Mouse (Mus musculus): ENCODE results near the gene Tent5b. TPM values are rescaled to one million over a fixed set of nuclear protein-coding genes. Genes with fewer than 3 reads are reported as not detected.
A peak's percentile ranks its signal among the peaks of the same experiment; 100 is the strongest.

Tent5b gene
- polyA plus RNA-seq (2015; fragmentation: Nextera tagmentation; extraction: Ambion mirVana), result 1.6 TPM in 2 replicates

GRCm38 (mm10) chr4:133479458-133480184, at the start of gene Tent5b:
Gene Tent5b (plus strand): TSS chr4:133480132.
- peak; percentile 98 for ATAC-seq (ENCODE audit: low FRiP score, low TSS enrichment)
- Histone ChIP-seq H3K27ac (ENCODE audit: low read length) (no peak within 1 kb of the TSS), H3K9me3 (ENCODE audit: low read length) (no peaks in the 10 kb centered on the region), H3K36me3 (ENCODE audit: insufficient read depth, low read length) (no peaks in the 10 kb centered on the region), H3K4me1 (ENCODE audit: insufficient read depth, low read length) (peaks cover 20% of the 10 kb centered on the region), H3K9ac (replicated peaks; ENCODE audit: low read length) (peak within 1 kb of the TSS; percentile 39), H3K4me2 (replicated peaks; ENCODE audit: low read depth, low read length) (peak within 1 kb of the TSS; percentile 60), H3K27me3 (ENCODE audit: insufficient read depth, low read length) (peaks cover 48% of the 10 kb centered on the region), H3K4me3 (ENCODE audit: low read length) (peak within 1 kb of the TSS; percentile 45)
- WGBS, result 3% methylated on average over 29 of the region's 29 CpGs

DNA sequence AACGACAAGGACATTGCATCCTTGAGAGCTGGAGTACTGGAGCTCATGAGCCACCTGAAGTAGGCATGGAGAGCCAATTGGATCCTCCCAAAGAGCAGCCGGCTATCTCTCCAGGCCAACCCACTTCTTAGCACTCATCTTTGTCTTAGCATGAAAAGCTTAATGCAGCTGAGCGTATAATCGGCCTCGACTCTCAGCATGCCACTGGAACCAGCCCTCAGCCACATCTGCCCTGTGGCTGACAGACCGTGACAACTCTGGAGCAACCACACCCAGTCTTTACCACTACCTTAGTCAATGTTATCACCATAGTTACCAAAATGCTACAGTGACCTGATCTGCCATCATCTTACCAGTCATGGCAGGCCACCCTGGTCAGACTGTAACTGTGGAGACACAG, 48.4 kb upstream of the Tent5b start:
- ATAC-seq (ENCODE audit: low FRiP score, low TSS enrichment), result no peak
- WGBS, result 74% methylated on average over 6 of the region's 6 CpGs

DNA sequence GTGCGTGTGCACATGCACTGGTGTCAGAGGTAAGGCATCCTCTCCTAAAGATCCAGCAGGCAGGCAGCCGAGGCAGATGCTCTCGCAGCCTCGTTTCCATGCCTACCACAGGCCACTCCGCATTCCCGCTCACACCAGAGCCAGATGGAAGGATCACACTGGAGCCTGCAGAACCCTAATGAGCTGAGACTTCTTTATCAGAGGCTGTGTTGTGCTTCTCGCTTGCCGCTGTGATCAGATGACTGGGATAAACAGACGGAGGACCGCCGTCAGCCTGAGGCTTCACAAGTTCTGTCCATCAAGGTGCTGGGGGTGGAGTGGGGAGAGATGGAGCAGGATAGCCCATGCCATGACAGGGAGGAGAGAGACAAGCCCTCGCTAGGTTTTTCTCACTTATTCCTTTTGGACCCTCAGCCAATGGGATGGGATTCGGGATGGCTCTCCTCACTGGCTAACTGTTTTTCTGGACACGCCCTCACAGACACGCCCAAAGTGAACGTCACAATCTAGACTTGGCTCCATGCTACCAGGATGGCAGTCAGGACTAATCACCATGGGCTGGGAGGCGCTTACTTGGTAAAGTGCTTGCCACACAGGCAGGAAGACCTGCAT, 47.3 kb upstream of the Tent5b start:
- 18% methylated on average over 17 of the region's 17 CpGs for WGBS
- Histone ChIP-seq H3K9me3 (ENCODE audit: low read length) (no peaks in the 10 kb centered on the region), H3K4me1 (ENCODE audit: insufficient read depth, low read length) (no peaks in the 10 kb centered on the region), H3K9ac (replicated peaks; ENCODE audit: low read length) (no peak overlapping the region), H3K4me2 (replicated peaks; ENCODE audit: low read depth, low read length) (0 out of 2 replicates have a peak overlapping the region, but pooled peaks have one; percentile 14), H3K4me3 (ENCODE audit: low read length) (no peak overlapping the region), H3K27ac (ENCODE audit: low read length) (no peak overlapping the region), H3K27me3 (ENCODE audit: insufficient read depth, low read length) (no peaks in the 10 kb centered on the region), H3K36me3 (ENCODE audit: insufficient read depth, low read length) (no peaks in the 10 kb centered on the region)
- ATAC-seq (ENCODE audit: low FRiP score, low TSS enrichment), result no peak

More for the DNA sequence above, 48.4 kb upstream of the Tent5b start:
- Histone ChIP-seq H3K36me3 (ENCODE audit: insufficient read depth, low read length) (no peaks in the 10 kb centered on the region), H3K27ac (ENCODE audit: low read length) (no peak overlapping the region), H3K9me3 (ENCODE audit: low read length) (no peaks in the 10 kb centered on the region), H3K4me3 (ENCODE audit: low read length) (no peak overlapping the region), H3K27me3 (ENCODE audit: insufficient read depth, low read length) (no peaks in the 10 kb centered on the region), H3K4me2 (replicated peaks; ENCODE audit: low read depth, low read length) (no peak overlapping the region), H3K4me1 (ENCODE audit: insufficient read depth, low read length) (no peaks in the 10 kb centered on the region), H3K9ac (replicated peaks; ENCODE audit: low read length) (no peak overlapping the region)

GRCm38 (mm10) chr4:133435921-133436320, 44.0 kb upstream of the Tent5b start:
- Histone ChIP-seq H3K9ac (replicated peaks; ENCODE audit: low read length) (no peak overlapping the region), H3K4me3 (ENCODE audit: low read length) (no peak overlapping the region), H3K36me3 (ENCODE audit: insufficient read depth, low read length) (no peaks in the 10 kb centered on the region), H3K4me1 (ENCODE audit: insufficient read depth, low read length) (peaks cover 16% of the 10 kb centered on the region), H3K4me2 (replicated peaks; ENCODE audit: low read depth, low read length) (no peak overlapping the region), H3K27ac (ENCODE audit: low read length) (no peak overlapping the region), H3K27me3 (ENCODE audit: insufficient read depth, low read length) (no peaks in the 10 kb centered on the region), H3K9me3 (ENCODE audit: low read length) (no peaks in the 10 kb centered on the region)
- ATAC-seq (ENCODE audit: low FRiP score, low TSS enrichment), result no peak
- WGBS, result 97% methylated on average over 11 of the region's 11 CpGs

DNA sequence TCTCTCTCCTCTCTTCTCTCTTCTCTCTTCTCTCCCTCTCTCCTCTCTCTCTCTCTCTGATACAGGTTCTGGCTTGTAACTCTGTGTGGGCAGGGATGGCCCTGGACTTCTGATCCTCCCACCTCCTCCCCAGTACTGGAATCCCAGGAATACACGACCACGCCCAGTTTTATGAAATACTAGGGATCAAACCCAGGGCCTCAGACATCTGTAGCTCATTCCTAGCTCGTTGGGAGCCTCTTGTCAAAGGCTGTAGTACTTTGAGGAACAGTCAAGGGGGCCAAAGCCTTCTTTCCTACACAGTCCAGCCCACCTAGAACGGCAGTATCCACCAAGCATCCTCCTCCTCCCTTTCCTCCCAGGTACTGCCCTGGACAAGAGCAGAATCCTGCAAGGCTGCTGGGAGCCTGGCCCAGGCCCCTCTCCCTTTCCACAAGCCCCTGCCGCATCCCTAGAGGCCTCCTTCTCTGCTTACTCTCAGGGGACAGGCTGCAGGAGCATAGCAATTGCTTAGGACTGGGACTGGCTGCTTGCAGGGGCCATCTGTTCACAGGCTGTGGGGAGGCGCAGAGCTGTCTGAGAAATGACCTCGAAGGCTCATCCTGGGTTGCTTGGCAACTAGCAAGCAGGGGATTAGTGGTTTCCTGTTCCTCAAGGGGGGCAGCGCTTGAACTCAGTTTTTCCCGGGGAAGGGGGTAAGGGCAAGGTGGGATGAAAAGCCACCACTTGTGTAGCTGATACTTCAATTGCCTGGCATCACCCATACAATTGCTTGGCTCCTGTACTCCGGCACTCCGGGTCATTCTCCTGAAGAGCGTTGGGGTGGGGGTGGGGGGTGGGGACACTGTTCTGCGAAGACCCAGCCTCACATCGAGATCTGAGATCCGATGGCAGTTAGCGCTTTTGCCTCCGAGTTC, 40.2 kb upstream of the Tent5b start:
- Histone ChIP-seq H3K27me3 (ENCODE audit: insufficient read depth, low read length) (no peaks in the 10 kb centered on the region), H3K4me3 (ENCODE audit: low read length) (peak overlapping the region; percentile 16), H3K36me3 (ENCODE audit: insufficient read depth, low read length) (no peaks in the 10 kb centered on the region), H3K4me2 (replicated peaks; ENCODE audit: low read depth, low read length) (peak overlapping the region; percentile 50), H3K4me1 (ENCODE audit: insufficient read depth, low read length) (peaks cover 16% of the 10 kb centered on the region), H3K9ac (replicated peaks; ENCODE audit: low read length) (peak overlapping the region; percentile 27), H3K9me3 (ENCODE audit: low read length) (no peaks in the 10 kb centered on the region), H3K27ac (ENCODE audit: low read length) (peak overlapping the region; percentile 8; the same call in 1 of the 2 replicates)
- peak; percentile 75; the same call in 1 of the 2 replicates for ATAC-seq (ENCODE audit: low FRiP score, low TSS enrichment)
- 9% methylated on average over 17 of the region's 17 CpGs for WGBS

DNA sequence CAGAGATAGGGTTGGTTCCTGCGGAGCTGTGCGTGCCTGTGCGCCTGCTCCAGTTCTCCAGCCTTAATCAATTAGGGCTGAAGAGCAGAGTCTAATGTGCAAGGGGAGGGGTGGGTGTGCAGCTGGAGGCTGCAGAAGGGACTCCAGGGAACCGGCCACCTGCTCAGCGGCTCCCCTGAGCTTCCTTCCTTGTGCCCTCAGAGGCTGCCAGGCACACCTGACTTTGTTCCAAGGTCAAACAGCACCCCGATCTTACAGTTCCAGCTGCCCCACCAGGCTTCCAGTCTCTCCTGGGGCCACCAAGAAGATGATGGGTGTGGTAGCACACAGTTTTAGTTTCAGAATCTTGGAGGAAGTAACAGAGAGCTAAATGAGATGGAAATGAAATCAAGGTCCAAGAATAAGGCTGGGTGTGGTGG, 39.5 kb upstream of the Tent5b start:
- Histone ChIP-seq H3K36me3 (ENCODE audit: insufficient read depth, low read length) (no peaks in the 10 kb centered on the region), H3K4me2 (replicated peaks; ENCODE audit: low read depth, low read length) (peak overlapping the region; percentile 50), H3K27ac (ENCODE audit: low read length) (0 out of 2 replicates have a peak overlapping the region, but pooled peaks have one; percentile 31), H3K27me3 (ENCODE audit: insufficient read depth, low read length) (no peaks in the 10 kb centered on the region), H3K4me1 (ENCODE audit: insufficient read depth, low read length) (peaks cover 16% of the 10 kb centered on the region), H3K9me3 (ENCODE audit: low read length) (no peaks in the 10 kb centered on the region), H3K4me3 (ENCODE audit: low read length) (peak overlapping the region; percentile 16), H3K9ac (replicated peaks; ENCODE audit: low read length) (peak overlapping the region; percentile 27; the same call in 1 of the 2 replicates)
- 10% methylated on average over 6 of the region's 6 CpGs for WGBS
- ATAC-seq (ENCODE audit: low FRiP score, low TSS enrichment), result peak; percentile 47; the same call in 1 of the 2 replicates

GRCm38 (mm10) chr4:133442194-133442593, 37.7 kb upstream of the Tent5b start:
- no peak overlapping the region for H3K9ac ChIP-seq (replicated peaks; ENCODE audit: low read length)
- H3K4me3 ChIP-seq (ENCODE audit: low read length), result no peak overlapping the region
- H3K4me1 ChIP-seq (ENCODE audit: insufficient read depth, low read length), result peaks cover 16% of the 10 kb centered on the region
- H3K36me3 ChIP-seq (ENCODE audit: insufficient read depth, low read length), result no peaks in the 10 kb centered on the region
- ATAC-seq (ENCODE audit: low FRiP score, low TSS enrichment), result no peak
- no peak overlapping the region for H3K4me2 ChIP-seq (replicated peaks; ENCODE audit: low read depth, low read length)
- 53% methylated on average over 3 of the region's 3 CpGs for WGBS
- no peaks in the 10 kb centered on the region for H3K27me3 ChIP-seq (ENCODE audit: insufficient read depth, low read length)
- no peak overlapping the region for H3K27ac ChIP-seq (ENCODE audit: low read length)
- H3K9me3 ChIP-seq (ENCODE audit: low read length), result no peaks in the 10 kb centered on the region

DNA sequence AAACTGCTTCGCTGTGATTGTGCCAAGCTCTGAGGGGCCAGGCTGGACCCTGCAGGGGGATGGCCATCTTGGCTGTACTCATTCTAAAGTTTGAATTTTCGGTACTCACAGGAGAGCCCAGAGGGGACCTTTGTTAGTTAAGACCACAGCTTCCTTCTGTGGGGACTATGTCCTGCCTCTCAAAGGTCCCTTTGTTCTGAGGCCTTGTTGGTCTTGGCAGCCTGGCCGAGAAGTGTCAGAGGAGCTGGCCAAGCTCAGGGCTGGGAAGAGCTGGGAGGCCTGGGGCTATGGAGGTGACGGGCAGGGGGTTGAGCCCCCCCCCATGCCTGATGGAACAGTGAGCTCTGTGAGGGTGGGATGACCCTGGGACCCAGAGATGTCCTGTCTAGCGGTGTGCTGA, 36.8 kb upstream of the Tent5b start:
- 58% methylated on average over 5 of the region's 5 CpGs for WGBS
- no peaks in the 10 kb centered on the region for H3K9me3 ChIP-seq (ENCODE audit: low read length)
- H3K27me3 ChIP-seq (ENCODE audit: insufficient read depth, low read length), result no peaks in the 10 kb centered on the region
- no peaks in the 10 kb centered on the region for H3K36me3 ChIP-seq (ENCODE audit: insufficient read depth, low read length)
- H3K9ac ChIP-seq (replicated peaks; ENCODE audit: low read length), result no peak overlapping the region
- H3K27ac ChIP-seq (ENCODE audit: low read length), result no peak overlapping the region; the same call in 1 of the 2 replicates
- no peak overlapping the region for H3K4me2 ChIP-seq (replicated peaks; ENCODE audit: low read depth, low read length)
- no peak overlapping the region for H3K4me3 ChIP-seq (ENCODE audit: low read length)
- no peak for ATAC-seq (ENCODE audit: low FRiP score, low TSS enrichment)
- H3K4me1 ChIP-seq (ENCODE audit: insufficient read depth, low read length), result peaks cover 16% of the 10 kb centered on the region

GRCm38 (mm10) chr4:133445727-133446126, 34.2 kb upstream of the Tent5b start:
- Histone ChIP-seq H3K27ac (ENCODE audit: low read length) (no peak overlapping the region), H3K4me2 (replicated peaks; ENCODE audit: low read depth, low read length) (no peak overlapping the region), H3K4me3 (ENCODE audit: low read length) (no peak overlapping the region), H3K9me3 (ENCODE audit: low read length) (no peaks in the 10 kb centered on the region), H3K4me1 (ENCODE audit: insufficient read depth, low read length) (0 out of 2 replicates have a peak, but pooled peaks cover 9% of the 10 kb centered on the region), H3K36me3 (ENCODE audit: insufficient read depth, low read length) (no peaks in the 10 kb centered on the region), H3K9ac (replicated peaks; ENCODE audit: low read length) (no peak overlapping the region), H3K27me3 (ENCODE audit: insufficient read depth, low read length) (no peaks in the 10 kb centered on the region)
- ATAC-seq (ENCODE audit: low FRiP score, low TSS enrichment), result no peak
- WGBS, result 89% methylated on average over 5 of the region's 5 CpGs
